Mouse (Mus musculus) neural tube, embryonic 12.5 days (tissue): ENCODE measurements around the gene Rassf5. TPM values are rescaled to one million over a fixed set of nuclear protein-coding genes. Genes with fewer than 3 reads are reported as not detected.

Experiments
- ATAC-seq: fragments of 200-750 bp; cut with Nextera tagmentation; 2 replicates; pipeline ENCODE4 v1.8.0; 2017; ENCODE audit warnings: low read depth, mild to moderate bottlenecking, moderate TSS enrichment, moderate library complexity; ENCODE audit not compliant: low FRiP score
- H3K27ac ChIP-seq: fragments of 300-500 bp; sonication (generic); 2 replicates; pipeline ENCODE4 v1.5.1; 2016
- H3K27me3 ChIP-seq: fragments of 300-500 bp; sonication (generic); replicated peaks from 2 replicates; pipeline ENCODE4 v1.6.1; 2016; ENCODE audit warnings: mild to moderate bottlenecking
- H3K36me3 ChIP-seq: fragments of 300-500 bp; sonication (generic); 2 replicates; pipeline ENCODE4 v1.6.1; 2016; ENCODE audit warnings: mild to moderate bottlenecking
- H3K4me1 ChIP-seq: fragments of 300-500 bp; sonication (generic); 2 replicates; pipeline ENCODE4 v1.6.1; 2016
- H3K4me2 ChIP-seq: fragments of 300-500 bp; sonication (generic); replicated peaks from 2 replicates; pipeline ENCODE4 v1.6.1; 2016; ENCODE audit warnings: mild to moderate bottlenecking
- H3K4me3 ChIP-seq: fragments of 300-500 bp; sonication (generic); 2 replicates; pipeline ENCODE4 v1.5.1; 2016
- H3K9ac ChIP-seq: fragments of 300-500 bp; sonication (generic); 2 replicates; pipeline ENCODE4 v1.6.1; 2016; ENCODE audit warnings: mild to moderate bottlenecking
- H3K9me3 ChIP-seq: fragments of 300-500 bp; sonication (generic); 2 replicates; pipeline ENCODE4 v1.6.1; 2016; ENCODE audit warnings: mild to moderate bottlenecking
- WGBS: fragments of 180-500 bp; shearing (Covaris S2); methylation state at CpG from one replicate; pipeline ENCODE4 v1.1.7; 2016; 5-methylcytosine and 5-hydroxymethylcytosine counted together
- polyA plus RNA-seq: library from polyadenylated mRNA; unstranded; fragments of >200 nt; fragmentation: Nextera tagmentation; extraction: Ambion mirVana; gene quantifications from 2 replicates; pipeline ENCODE4 v1.2.1, GENCODE M21; 2016

Gene Rassf5
- polyA plus RNA-seq, 1 experiment from 2014 or later: 2.7 TPM

DNA sequence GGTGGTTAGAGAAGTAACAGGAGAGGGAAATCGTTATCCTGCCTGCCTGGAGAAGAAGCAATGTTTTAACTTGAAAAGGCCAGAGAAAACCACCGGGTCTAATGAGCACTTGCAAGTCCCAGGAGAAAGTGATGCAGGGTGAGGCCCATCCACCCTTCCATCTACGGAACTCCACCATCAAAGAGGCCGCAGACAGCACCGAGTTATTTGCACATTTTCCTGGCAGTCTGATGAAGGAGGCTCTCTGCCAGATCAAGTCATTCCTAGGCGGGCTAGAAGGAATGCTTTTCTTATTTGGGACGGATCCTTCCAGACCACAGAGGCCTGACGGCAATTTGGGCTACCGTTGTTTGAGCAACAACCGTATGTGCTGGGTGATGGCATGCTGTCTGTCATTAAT, 44.5 kb downstream of the Rassf5 start:
- no peaks in the 10 kb centered on the region for H3K27me3 ChIP-seq
- no peak overlapping the region for H3K4me3 ChIP-seq
- ATAC-seq: no peak
- no peak overlapping the region for H3K9ac ChIP-seq
- no peaks in the 10 kb centered on the region; the same call in 1 of the 2 replicates for H3K4me1 ChIP-seq
- H3K9me3 ChIP-seq: no peaks in the 10 kb centered on the region
- WGBS: 81% methylated on average over 10 of the region's 10 CpGs
- H3K4me2 ChIP-seq: no peak overlapping the region
- H3K36me3 ChIP-seq: no peaks in the 10 kb centered on the region
- H3K27ac ChIP-seq: no peak overlapping the region

DNA sequence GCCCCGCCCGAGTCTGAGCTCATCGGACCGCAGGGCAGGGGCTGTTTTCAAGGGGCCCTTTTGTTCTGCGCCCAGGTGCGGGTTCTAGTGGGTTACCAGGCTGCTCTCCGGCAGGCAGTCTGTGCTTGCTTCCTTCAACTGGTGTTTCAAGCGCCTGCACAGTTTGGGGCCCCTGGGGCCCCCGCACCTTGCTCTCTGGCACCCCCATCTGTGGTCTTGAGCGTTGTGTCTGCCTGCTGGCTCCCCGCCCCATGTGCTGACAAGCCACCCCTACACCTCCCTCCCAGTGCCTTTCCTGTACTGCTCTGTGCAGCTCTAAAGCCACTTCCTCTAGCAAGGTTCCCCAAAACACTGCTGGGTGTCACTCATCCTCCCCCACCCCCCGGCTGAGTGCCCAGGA, 45.1 kb downstream of the Rassf5 start:
- no peak for ATAC-seq
- H3K4me3 ChIP-seq: no peak overlapping the region
- 60% methylated on average over 12 of the region's 12 CpGs for WGBS
- H3K4me1 ChIP-seq: no peaks in the 10 kb centered on the region; the same call in 1 of the 2 replicates
- no peak overlapping the region for H3K9ac ChIP-seq
- H3K36me3 ChIP-seq: no peaks in the 10 kb centered on the region
- no peaks in the 10 kb centered on the region for H3K9me3 ChIP-seq
- H3K27ac ChIP-seq: no peak overlapping the region
- no peaks in the 10 kb centered on the region for H3K27me3 ChIP-seq
- H3K4me2 ChIP-seq: no peak overlapping the region

DNA sequence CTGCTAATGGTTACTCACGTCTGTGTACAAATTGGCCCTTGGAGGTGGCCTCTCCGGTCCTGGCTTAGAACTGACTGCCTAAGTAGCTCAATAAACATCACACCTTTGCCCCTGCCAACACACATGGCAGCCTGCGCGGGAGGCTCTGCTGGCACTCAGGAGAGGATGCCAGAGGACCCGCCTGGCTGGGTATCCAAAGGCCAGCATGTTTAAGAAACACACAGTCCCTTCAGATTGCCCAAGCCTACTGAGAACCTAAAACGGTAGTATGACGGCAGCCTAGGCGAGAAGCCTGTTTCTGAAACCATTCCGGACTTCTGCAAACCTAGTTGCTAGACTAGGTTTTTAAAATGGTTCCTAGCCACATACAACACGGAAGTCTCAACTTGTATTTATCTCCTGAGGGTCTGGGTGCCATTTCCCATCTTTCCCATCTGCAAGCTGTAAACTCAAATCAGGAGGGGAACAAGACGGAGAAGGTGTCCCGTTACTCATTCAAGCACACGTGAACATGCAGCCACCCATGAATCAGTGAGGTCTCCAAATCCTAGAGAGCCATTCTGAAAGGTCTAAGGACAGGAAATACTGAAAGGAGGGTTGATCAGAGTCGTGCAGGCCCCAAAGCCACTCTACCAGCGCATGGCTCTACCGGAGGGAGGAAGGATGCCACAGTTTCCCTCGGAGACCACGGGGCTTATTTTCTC, 45.8 kb downstream of the Rassf5 start:
- Histone ChIP-seq H3K27me3 (no peaks in the 10 kb centered on the region), H3K9me3 (no peaks in the 10 kb centered on the region), H3K4me1 (no peaks in the 10 kb centered on the region; the same call in 1 of the 2 replicates), H3K9ac (no peak overlapping the region), H3K4me2 (no peak overlapping the region), H3K36me3 (no peaks in the 10 kb centered on the region), H3K27ac (no peak overlapping the region), H3K4me3 (no peak overlapping the region)
- 83% methylated on average over 18 of the region's 18 CpGs for WGBS
- no peak for ATAC-seq

DNA sequence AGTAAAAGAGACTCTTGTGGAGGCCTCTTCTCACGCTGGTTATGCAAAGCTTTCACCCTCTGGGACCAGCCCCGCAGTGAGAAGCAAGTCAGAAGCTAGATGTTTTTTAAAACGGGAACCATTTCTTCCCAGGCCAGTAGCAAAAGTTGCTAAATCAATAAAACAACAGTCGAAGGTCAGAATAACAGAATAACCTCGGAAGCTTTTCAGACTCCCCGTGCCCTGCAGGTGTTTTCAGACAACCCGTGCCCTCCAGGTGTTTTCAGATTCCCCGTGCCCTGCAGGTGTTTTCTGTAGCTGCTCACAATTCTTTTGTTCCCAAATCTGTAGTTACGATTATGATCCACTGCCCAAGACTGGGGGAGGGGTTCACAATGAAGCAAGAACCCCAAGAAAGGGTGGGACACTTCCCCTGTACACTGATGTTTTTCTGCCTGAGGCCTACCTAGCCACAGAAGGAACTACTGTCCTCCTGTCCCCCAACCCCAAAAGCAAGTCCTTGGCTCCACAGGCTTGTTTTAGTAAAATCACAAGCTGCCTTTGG, 46.6 kb downstream of the Rassf5 start:
- no peak overlapping the region for H3K4me2 ChIP-seq
- H3K27ac ChIP-seq: no peak overlapping the region
- ATAC-seq: no peak
- H3K9ac ChIP-seq: no peak overlapping the region
- no peaks in the 10 kb centered on the region for H3K9me3 ChIP-seq
- no peaks in the 10 kb centered on the region; the same call in 1 of the 2 replicates for H3K4me1 ChIP-seq
- no peak overlapping the region for H3K4me3 ChIP-seq
- H3K36me3 ChIP-seq: no peaks in the 10 kb centered on the region
- no peaks in the 10 kb centered on the region for H3K27me3 ChIP-seq
- WGBS: 80% methylated on average over 9 of the region's 9 CpGs

DNA sequence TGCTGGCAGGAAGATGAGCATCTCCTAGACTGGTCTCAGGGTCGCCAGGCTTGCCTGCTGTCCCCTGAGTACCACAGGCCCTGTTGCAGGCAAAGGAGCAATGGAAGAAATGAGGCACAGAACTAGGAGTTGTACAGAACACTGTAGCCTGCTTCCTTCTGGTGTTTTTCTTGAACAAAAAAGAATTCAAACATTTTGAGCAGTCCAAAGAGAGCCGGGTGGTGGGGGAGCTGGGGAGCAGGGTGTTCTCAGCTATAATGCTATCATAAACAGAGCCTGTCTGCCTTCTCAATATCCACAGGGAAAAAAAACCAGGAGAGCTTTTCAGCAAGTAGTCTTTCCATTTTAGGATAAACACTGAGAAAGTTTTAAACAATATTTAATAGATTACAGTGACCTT, 49.0 kb downstream of the Rassf5 start:
- 72% methylated on average over 2 of the region's 2 CpGs for WGBS
- H3K9me3 ChIP-seq: no peaks in the 10 kb centered on the region
- H3K9ac ChIP-seq: no peak overlapping the region

DNA sequence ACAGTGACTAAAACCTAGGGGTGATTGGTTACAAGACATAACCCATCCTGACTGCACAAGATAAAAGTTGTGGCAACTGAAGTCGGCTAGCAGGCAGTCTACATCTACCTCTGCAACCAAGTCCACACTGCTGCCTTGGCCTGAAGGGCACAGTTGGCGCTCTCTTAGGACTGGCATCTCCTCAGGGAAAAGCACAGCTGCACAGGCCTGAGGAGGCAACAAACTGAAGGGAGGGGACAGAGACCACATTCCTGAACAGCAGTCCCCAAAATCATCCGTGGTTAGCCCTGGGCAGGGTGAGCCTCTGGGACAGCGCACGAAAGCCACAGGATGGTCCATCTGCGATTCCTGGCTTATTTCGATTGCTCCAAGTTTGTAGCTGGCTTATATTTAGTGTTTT, 49.4 kb downstream of the Rassf5 start:
- Histone ChIP-seq H3K4me3 (no peak overlapping the region), H3K27ac (no peak overlapping the region), H3K27me3 (no peaks in the 10 kb centered on the region), H3K4me1 (no peaks in the 10 kb centered on the region), H3K9me3 (no peaks in the 10 kb centered on the region), H3K36me3 (no peaks in the 10 kb centered on the region), H3K4me2 (no peak overlapping the region), H3K9ac (no peak overlapping the region)
- no peak for ATAC-seq
- WGBS: 86% methylated on average over 7 of the region's 7 CpGs

More for the DNA sequence above, 49.0 kb downstream of the Rassf5 start:
- H3K4me1 ChIP-seq: no peaks in the 10 kb centered on the region; the same call in 1 of the 2 replicates
- no peak overlapping the region for H3K27ac ChIP-seq
- ATAC-seq: no peak
- no peak overlapping the region for H3K4me2 ChIP-seq
- H3K36me3 ChIP-seq: no peaks in the 10 kb centered on the region
- H3K4me3 ChIP-seq: no peak overlapping the region
- H3K27me3 ChIP-seq: no peaks in the 10 kb centered on the region

DNA sequence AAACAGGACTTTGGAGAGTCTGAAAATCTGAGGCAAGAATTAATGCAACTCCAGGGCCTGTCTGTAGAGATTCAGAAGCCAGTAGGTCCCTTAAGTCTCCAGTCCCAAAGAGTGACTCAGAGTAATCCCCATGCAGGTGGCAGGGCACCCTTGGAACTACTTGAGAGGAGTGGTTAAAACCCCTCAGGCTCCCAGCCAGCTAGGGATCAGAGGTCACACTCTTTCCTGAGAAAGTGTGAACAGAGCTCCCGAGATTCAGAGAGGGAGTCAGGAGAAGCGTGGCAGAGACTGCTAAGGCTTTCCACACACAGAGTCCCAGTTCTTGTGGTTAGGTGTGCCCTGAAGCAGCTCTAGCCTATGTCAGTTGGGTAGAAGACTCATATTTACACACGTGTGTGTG, 51.3 kb downstream of the Rassf5 start:
- no peaks in the 10 kb centered on the region for H3K27me3 ChIP-seq
- no peaks in the 10 kb centered on the region for H3K4me1 ChIP-seq
- H3K27ac ChIP-seq: no peak overlapping the region
- H3K9ac ChIP-seq: no peak overlapping the region
- H3K36me3 ChIP-seq: no peaks in the 10 kb centered on the region
- WGBS: 74% methylated on average over 3 of the region's 3 CpGs
- H3K9me3 ChIP-seq: no peaks in the 10 kb centered on the region
- ATAC-seq: no peak
- H3K4me3 ChIP-seq: no peak overlapping the region
- H3K4me2 ChIP-seq: no peak overlapping the region

DNA sequence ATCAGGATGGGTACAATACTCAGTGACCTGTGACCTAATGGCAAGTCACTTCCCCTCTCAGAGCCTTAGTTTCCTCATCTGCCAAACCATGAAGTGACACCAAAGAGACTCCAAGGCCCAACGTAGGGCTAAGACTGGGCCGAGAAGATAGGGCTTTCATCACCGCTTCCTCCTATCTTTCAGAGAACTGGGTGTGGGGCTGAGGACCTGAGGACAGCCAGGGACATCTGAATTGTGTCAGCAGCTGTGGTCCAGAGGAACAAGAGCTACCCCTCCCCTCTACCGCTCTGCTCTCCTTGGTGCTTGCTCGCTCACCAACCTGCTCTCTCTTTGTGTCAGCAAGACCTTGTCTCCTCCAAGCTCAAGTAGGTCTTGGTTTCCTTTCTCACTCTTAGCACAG, 56.4 kb downstream of the Rassf5 start:
- Histone ChIP-seq H3K27ac (no peak overlapping the region), H3K9ac (no peak overlapping the region), H3K9me3 (no peaks in the 10 kb centered on the region), H3K4me1 (no peaks in the 10 kb centered on the region), H3K4me2 (no peak overlapping the region), H3K36me3 (no peaks in the 10 kb centered on the region), H3K4me3 (no peak overlapping the region), H3K27me3 (no peaks in the 10 kb centered on the region)
- WGBS: 91% methylated on average over 5 of the region's 5 CpGs
- no peak for ATAC-seq

DNA sequence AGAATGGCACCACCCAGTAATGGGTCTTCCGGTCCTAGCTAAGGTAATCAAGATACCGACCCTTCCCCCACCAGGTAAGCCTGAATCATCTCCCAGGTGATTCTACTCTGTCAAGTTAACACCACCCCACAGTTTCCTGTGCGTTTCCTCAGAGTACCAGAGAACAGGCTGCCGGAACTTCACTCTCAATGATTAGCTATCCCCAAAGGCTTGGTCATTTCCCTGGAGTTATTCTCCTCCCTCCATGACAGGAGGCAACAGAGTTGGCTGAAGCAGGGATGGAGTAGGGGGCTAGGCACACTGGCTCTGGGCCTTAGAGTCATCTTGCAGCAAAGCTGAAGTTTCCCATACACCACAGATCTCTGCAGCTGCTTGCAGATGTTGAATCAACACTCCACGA, 57.2 kb downstream of the Rassf5 start:
- no peak for ATAC-seq
- Histone ChIP-seq H3K9ac (no peak overlapping the region), H3K27ac (no peak overlapping the region), H3K36me3 (no peaks in the 10 kb centered on the region), H3K4me2 (no peak overlapping the region), H3K27me3 (no peaks in the 10 kb centered on the region), H3K4me1 (no peaks in the 10 kb centered on the region), H3K9me3 (no peaks in the 10 kb centered on the region), H3K4me3 (no peak overlapping the region)
- 91% methylated on average over 5 of the region's 5 CpGs for WGBS

DNA sequence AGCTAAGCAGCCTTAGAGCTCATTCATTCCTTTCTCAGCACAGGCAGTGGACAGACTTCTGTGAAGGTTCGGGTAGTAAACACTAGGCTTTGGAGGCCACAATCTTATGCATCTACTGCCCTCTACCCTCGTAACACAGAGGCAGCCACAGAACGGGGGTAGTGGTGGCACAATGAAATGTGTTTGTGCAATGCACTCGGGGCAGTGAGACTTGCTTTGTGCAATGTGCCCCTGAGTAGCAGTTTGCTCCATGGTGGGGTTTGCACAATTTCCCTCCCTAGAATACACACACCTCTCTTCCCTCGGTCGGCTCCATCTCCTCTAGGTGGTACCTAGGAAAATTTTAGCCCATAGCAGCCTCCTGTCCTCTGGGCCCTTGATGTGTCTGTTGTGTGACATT, 58.1 kb downstream of the Rassf5 start:
- 80% methylated on average over 6 of the region's 6 CpGs for WGBS
- no peak overlapping the region for H3K9ac ChIP-seq
- no peak overlapping the region for H3K4me2 ChIP-seq
- H3K4me1 ChIP-seq: no peaks in the 10 kb centered on the region
- H3K4me3 ChIP-seq: no peak overlapping the region
- no peak for ATAC-seq
- H3K9me3 ChIP-seq: no peaks in the 10 kb centered on the region
- no peaks in the 10 kb centered on the region for H3K36me3 ChIP-seq
- no peaks in the 10 kb centered on the region for H3K27me3 ChIP-seq
- no peak overlapping the region for H3K27ac ChIP-seq

DNA sequence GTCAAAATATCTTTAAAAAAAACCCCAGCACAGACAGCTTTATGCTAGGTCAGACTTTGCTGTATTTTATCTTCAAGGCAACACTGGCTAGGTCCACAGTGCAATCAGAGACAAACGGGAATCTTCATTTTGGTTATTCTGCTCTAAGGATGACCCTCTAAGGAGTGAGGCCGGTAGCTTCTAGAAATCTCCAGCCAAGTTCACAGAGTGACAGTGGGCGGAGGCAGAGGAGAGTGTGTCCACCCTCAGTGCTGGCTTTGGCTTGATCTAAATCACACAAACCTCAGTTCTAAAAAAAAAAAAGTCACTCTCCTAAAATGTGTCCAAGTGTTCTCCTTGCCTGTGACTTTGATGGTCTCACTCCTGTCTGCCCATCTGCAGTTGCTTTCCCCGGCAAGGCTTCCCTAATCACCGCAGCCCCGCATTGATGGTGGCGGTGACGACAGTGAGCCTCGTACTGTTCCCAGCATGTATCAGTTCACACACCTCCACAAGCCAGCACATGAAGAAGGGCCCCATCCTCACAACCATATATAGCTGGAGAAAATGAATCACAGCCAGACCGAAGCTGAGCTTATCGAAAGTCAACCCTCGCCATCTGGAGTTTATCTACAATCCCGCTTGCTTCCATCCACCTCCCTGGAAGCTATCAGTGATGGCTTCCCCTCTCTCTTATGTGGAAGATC, 59.1 kb downstream of the Rassf5 start:
- no peak for ATAC-seq
- H3K4me2 ChIP-seq: no peak overlapping the region
- WGBS: 90% methylated on average over 13 of the region's 13 CpGs
- no peak overlapping the region for H3K9ac ChIP-seq
- no peaks in the 10 kb centered on the region for H3K27me3 ChIP-seq
- H3K36me3 ChIP-seq: no peaks in the 10 kb centered on the region
- no peaks in the 10 kb centered on the region for H3K9me3 ChIP-seq
- no peaks in the 10 kb centered on the region for H3K4me1 ChIP-seq
- H3K4me3 ChIP-seq: no peak overlapping the region
- no peak overlapping the region for H3K27ac ChIP-seq

DNA sequence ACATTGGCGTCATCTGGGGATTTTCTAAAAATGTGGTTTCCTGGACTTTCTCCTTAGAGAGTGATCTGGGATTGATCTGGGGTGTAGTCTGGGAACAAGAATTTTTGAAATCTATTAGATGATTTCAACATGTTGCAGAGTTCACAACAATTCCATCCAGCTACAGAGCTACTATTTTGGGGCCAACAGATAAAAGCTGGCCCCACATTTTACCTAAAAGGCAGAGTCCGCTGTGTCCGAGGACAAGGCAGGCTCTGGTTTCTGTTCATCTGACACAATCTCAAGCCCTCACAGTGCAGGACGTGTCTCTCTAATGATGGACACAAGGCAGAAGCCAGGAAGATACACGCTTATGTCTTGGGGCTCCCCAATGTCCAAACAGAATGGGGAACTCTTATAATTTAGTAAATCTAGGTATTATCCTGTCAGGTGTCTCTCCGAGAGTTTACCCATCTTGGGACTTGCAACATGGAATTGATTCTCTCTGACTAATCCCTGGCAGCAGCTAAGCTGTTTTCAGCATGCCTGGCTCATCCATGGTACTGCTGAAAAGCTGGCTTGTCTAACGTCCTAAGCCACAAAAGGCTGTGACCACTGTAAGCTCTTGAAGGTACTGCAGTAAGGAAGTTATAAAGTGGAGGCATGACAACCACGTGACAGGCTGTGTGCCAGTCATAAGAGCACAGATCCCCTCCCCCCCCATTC, 60.0 kb downstream of the Rassf5 start:
- no peak for ATAC-seq
- Histone ChIP-seq H3K4me2 (no peak overlapping the region), H3K36me3 (no peaks in the 10 kb centered on the region), H3K9ac (no peak overlapping the region), H3K4me3 (no peak overlapping the region), H3K27ac (no peak overlapping the region), H3K27me3 (no peaks in the 10 kb centered on the region), H3K4me1 (no peaks in the 10 kb centered on the region), H3K9me3 (no peaks in the 10 kb centered on the region)
- WGBS: 84% methylated on average over 8 of the region's 8 CpGs
